Mouse (Mus musculus) thymus, postnatal 10 days (tissue): ENCODE results near the gene Cep104.

Experiments used
- DNase-seq, 2 experiments: peaks; one replicate each; pipeline ENCODE4 v3.0.0; 2021; ENCODE audit warnings: low spot score in 2 of 2

Gene Cep104

GRCm38 (mm10) chr4:153974431-153975291, at the start of gene Cep104, which contains the start of gene Dffb:
Gene Cep104 (plus strand): TSS chr4:153975194.
Gene Dffb (minus strand): TSS chr4:153975126.
- DNase-seq: peak; percentile 82 to 90

GRCm38 (mm10) chr4:153928772-153929299, 46.2 kb upstream of the Cep104 start:
- DNase-seq: no peak

GRCm38 (mm10) chr4:153929425-153929824, 45.6 kb upstream of the Cep104 start:
- no peak for DNase-seq

GRCm38 (mm10) chr4:153929921-153930320, 45.1 kb upstream of the Cep104 start:
- DNase-seq: no peak

- peak in 1 of 2 experiments; percentile 14 for DNase-seq
These were observed 31.8 kb upstream of the Cep104 start for GRCm38 (mm10) chr4:153943243-153943642.

GRCm38 (mm10) chr4:153944261-153944660, 30.7 kb upstream of the Cep104 start:
- DNase-seq: no peak

GRCm38 (mm10) chr4:153945741-153946140, 29.3 kb upstream of the Cep104 start:
- DNase-seq: no peak

- DNase-seq: no peak
These were observed 24.6 kb upstream of the Cep104 start for GRCm38 (mm10) chr4:153950372-153950771.

GRCm38 (mm10) chr4:153951150-153951549, 23.8 kb upstream of the Cep104 start:
- no peak for DNase-seq

- DNase-seq: no peak
These were observed 23.3 kb upstream of the Cep104 start for GRCm38 (mm10) chr4:153951692-153952091.

GRCm38 (mm10) chr4:153955651-153956050, 19.3 kb upstream of the Cep104 start:
- DNase-seq: no peak

GRCm38 (mm10) chr4:153956569-153957405, 18.2 kb upstream of the Cep104 start, which contains the start of gene A430005L14Rik:
Gene A430005L14Rik (plus strand): TSS chr4:153957237.
- peak; percentile 95 to 96 for DNase-seq

- DNase-seq: peak; percentile 21 to 23
These were observed 17.3 kb upstream of the Cep104 start for GRCm38 (mm10) chr4:153957444-153958250.

GRCm38 (mm10) chr4:153962631-153963030, 12.4 kb upstream of the Cep104 start:
- DNase-seq: no peak

- no peak for DNase-seq
These were observed 8.3 kb upstream of the Cep104 start for GRCm38 (mm10) chr4:153966651-153967050.

GRCm38 (mm10) chr4:153967556-153967955, 7.4 kb upstream of the Cep104 start:
- no peak for DNase-seq

- DNase-seq: no peak
These were observed 6.9 kb upstream of the Cep104 start for GRCm38 (mm10) chr4:153968063-153968462.

GRCm38 (mm10) chr4:153975292-153975662, 283 bp downstream of the Cep104 start:
- no peak for DNase-seq

GRCm38 (mm10) chr4:153975768-153976167, 774 bp downstream of the Cep104 start:
- DNase-seq: no peak

GRCm38 (mm10) chr4:153979243-153979642, 4.2 kb downstream of the Cep104 start:
- DNase-seq: no peak

GRCm38 (mm10) chr4:153980470-153980869, 5.5 kb downstream of the Cep104 start:
- DNase-seq: no peak
